Mouse (Mus musculus) right cerebral cortex, postnatal 36 days (tissue): ENCODE results near the gene Lrrc28.

ENCODE experiments used
- DNase-seq, 2 experiments: peaks; one replicate each; pipeline ENCODE4 v3.0.0; 2022; ENCODE audit warnings: low spot score in 2 of 2, mixed read lengths in 1 of 2

Lrrc28 gene

DNA sequence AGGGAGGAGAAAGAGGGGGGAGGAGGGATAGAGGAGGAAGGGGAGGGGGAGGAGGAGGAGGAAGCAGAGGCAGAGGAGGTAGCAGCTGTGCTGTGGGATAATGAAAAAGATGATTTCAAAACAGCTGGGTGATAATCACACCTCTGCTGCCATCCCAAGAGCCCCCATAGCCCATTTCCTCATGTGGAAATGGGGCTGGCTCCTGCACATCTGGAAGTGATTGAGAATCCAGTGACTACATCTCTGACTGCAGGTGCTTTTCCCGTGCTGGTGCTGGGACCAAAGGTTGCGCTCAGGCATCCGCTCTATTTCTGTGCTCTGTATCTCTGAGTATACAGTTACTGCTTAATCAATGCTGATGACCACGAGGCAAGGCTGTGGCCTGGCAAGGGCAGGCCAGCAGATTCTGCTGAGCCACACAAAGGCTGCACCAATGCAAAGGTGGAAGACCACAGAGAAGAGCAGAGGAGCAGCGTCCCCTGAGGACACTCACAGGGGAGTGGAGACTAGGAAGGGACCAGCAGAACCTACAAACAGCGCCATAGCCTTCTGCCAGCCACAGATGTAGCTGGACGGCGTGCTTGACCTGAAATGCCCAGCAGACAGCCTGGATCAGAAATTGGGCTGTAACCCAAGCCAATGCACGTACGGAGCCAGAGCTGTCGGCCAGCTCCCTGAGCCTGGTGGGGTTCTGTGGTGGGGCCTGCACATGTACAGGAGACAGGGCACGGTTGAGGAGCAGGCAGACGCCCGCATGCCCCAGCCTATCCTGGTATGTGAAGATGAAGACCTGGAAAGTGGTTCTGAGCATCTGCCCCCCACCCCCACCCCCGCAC is 157.9 kb downstream of the Lrrc28 start:
- DNase-seq: no peak

GRCm38 (mm10) chr7:67486417-67486816 is 158.7 kb downstream of the Lrrc28 start:
- DNase-seq: no peak

- DNase-seq: no peak
Observed at GRCm38 (mm10) chr7:67483698-67484097, 161.4 kb downstream of the Lrrc28 start.

GRCm38 (mm10) chr7:67479576-67480413 is 165.3 kb downstream of the Lrrc28 start:
- no peak for DNase-seq

DNA sequence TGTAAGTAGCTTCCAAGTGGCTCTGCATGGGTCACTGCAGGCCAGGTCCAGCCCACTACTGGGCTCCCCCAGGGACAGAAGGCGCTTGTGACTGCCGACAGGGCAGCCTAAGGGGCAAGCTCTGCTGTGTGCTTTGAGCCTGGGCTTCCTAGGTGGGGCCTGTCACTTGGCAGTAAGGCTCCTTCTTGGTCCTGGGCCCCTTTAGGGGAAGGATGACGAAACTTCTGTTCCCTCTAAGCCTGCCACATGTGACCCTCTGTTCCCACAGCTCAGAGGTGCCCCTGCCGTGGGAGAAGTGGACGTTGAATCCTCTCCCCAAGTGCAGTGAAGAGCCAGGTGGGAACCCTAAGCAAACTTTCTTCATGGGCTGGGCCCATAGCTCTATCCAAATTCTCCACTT is 165.9 kb downstream of the Lrrc28 start:
- DNase-seq: no peak

GRCm38 (mm10) chr7:67477996-67478395 is 167.1 kb downstream of the Lrrc28 start:
- no peak for DNase-seq

DNA sequence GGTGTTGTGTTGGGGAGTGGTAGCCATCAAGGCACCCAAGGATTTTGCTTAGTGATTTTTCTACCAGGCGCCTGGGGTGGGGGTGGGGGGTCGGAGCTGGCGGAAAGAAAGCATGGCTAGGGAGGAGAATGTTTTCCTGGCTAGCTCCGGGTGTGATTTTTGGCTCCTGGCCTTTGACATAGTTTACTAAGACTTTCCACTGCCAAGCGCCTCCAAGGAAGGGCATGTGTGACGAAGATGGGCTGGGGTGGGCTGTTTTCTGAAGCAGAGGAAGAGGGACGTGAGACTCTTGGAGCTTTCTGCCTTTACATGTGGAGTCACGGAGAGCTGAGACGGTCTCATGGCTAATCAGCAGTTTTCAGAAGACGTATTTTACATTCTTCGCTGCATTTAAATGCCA is 173.8 kb downstream of the Lrrc28 start:
- no peak for DNase-seq

DNA sequence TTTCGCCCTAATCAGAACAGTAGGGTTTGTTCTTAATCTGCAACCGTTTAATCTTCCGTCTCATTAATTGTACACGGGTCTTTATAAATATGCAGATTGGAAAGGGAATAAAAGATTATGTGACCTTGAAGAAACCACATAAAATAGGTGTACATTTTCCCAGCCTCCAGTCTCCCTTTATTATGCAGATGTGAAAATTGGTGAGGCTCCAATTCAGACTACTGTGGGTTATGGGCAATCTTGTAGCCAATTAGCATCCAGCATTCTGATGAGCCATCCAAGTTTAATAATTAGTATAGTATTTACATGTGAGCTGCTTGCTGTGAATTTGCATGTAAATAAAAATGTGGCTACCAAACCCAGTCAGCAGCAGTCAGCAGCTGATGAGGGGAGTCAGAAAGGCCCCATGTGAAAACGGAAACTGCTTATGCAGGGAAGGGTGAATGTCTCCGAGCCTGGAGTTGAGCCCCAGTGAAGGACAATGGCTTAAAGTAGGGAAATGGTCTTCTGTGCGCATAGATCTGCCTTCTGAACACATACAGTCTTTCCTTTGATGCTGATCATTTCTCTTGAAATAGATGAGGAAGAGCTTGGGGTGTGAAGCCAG is 176.2 kb downstream of the Lrrc28 start:
- DNase-seq: no peak

- DNase-seq: no peak
Observed at GRCm38 (mm10) chr7:67468180-67468579, 176.9 kb downstream of the Lrrc28 start.

DNA sequence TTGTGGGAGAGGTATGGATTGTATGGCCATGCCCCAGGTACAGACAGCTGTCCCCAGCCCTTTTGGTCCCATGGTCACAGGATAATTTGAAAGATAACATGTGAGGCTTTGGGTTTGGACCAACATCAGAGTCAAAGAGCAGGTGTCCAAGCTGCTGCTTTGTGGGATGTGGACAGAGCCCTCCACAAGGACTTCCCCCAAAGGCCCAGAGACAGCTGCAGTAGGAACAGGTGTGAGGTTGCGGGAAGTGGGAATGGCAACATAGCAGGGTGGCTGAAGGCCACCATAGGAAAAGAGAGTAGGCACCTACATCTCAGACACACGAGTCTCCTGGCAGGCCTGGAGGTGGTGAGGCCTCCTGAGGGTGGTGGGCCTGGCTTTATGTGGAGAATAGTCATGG is 178.7 kb downstream of the Lrrc28 start:
- no peak for DNase-seq

DNA sequence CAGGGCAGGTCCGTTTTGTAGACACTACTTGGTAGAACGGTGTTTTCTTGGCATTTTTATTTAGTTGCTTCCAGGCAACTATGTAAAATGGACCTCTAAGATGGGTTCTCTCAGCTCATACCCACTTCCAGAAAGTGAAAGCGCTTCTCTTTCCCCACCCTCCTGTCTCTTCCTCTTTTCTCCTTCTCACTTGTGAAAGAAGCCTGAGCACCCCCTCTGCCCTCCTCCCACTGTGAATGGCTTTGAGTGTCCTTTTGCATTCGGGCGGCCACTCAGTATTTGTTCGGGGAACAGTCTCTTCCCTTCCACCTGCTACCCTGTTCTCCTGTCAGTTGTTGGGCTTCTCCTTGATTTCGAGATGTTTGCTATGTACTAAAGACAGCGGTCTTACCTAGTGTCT is 180.4 kb downstream of the Lrrc28 start:
- DNase-seq: no peak

GRCm38 (mm10) chr7:67463565-67463964 is 181.5 kb downstream of the Lrrc28 start:
- no peak for DNase-seq
